Mouse (Mus musculus) limb, embryonic 15.5 days (tissue): ENCODE data around the gene Cbfa2t2. TPM values are rescaled to one million over a fixed set of nuclear protein-coding genes. Genes with fewer than 3 reads are reported as not detected.

Source experiments
- ATAC-seq: fragments of 200-750 bp; cut with Nextera tagmentation; 2 replicates; pipeline ENCODE4 v1.8.0; 2017; ENCODE audit warnings: low read depth, moderate TSS enrichment; ENCODE audit not compliant: insufficient number of reproducible peaks, low FRiP score, low TSS enrichment
- H3K27ac ChIP-seq: fragments of 300-500 bp; sonication (generic); 2 replicates; pipeline ENCODE4 v1.5.1; 2015; ENCODE audit warnings: moderate library complexity, mild to moderate bottlenecking, inconsistent platforms
- H3K27me3 ChIP-seq: fragments of 300-500 bp; sonication (generic); 2 replicates; pipeline ENCODE4 v1.6.1; 2015; ENCODE audit warnings: inconsistent platforms
- H3K36me3 ChIP-seq: fragments of 300-500 bp; sonication (generic); 2 replicates; pipeline ENCODE4 v1.6.1; 2015; ENCODE audit warnings: inconsistent platforms
- H3K4me1 ChIP-seq: fragments of 300-500 bp; sonication (generic); 2 replicates; pipeline ENCODE4 v1.6.1; 2015; ENCODE audit warnings: inconsistent platforms
- H3K4me2 ChIP-seq: fragments of 300-500 bp; sonication (generic); 2 replicates; pipeline ENCODE4 v1.6.1; 2015; ENCODE audit warnings: mild to moderate bottlenecking, inconsistent platforms
- H3K4me3 ChIP-seq: fragments of 300-500 bp; sonication (generic); 2 replicates; pipeline ENCODE4 v1.5.1; 2015; ENCODE audit warnings: mild to moderate bottlenecking, inconsistent platforms
- H3K9ac ChIP-seq: fragments of 300-500 bp; sonication (generic); 2 replicates; pipeline ENCODE4 v1.6.1; 2015; ENCODE audit warnings: inconsistent platforms
- H3K9me3 ChIP-seq: fragments of 300-500 bp; sonication (generic); 2 replicates; pipeline ENCODE4 v1.6.1; 2016; ENCODE audit warnings: inconsistent platforms
- WGBS: fragments of 180-500 bp; shearing (Covaris S2); methylation state at CpG from one replicate; pipeline ENCODE4 v1.1.7; 2015; 5-methylcytosine and 5-hydroxymethylcytosine counted together
- polyA plus RNA-seq: library from polyadenylated mRNA; unstranded; fragments of >200 nt; fragmentation: Nextera tagmentation; extraction: Ambion mirVana; gene quantifications from 2 replicates; pipeline ENCODE4 v1.2.1, GENCODE M21; 2015

Cbfa2t2 gene
- polyA plus RNA-seq, 1 experiment from 2014 or later, result 41.3 TPM

GRCm38 (mm10) chr2:154517424-154517823 lies 81.1 kb downstream of the Cbfa2t2 start:
- 91% methylated on average over 5 of the region's 5 CpGs for WGBS
- H3K27me3 ChIP-seq, result no peaks in the 10 kb centered on the region
- no peak overlapping the region for H3K4me2 ChIP-seq
- no peak overlapping the region for H3K9ac ChIP-seq
- H3K4me3 ChIP-seq, result no peak overlapping the region
- no peak for ATAC-seq
- H3K4me1 ChIP-seq, result no peaks in the 10 kb centered on the region
- peaks cover 48% of the 10 kb centered on the region for H3K36me3 ChIP-seq
- H3K27ac ChIP-seq, result no peak overlapping the region
- no peaks in the 10 kb centered on the region for H3K9me3 ChIP-seq

GRCm38 (mm10) chr2:154521449-154521848 lies 85.2 kb downstream of the Cbfa2t2 start:
- Histone ChIP-seq H3K9ac (no peak overlapping the region), H3K4me2 (no peak overlapping the region), H3K36me3 (peaks cover 61% of the 10 kb centered on the region), H3K4me3 (no peak overlapping the region), H3K4me1 (no peaks in the 10 kb centered on the region), H3K9me3 (no peaks in the 10 kb centered on the region), H3K27ac (no peak overlapping the region), H3K27me3 (no peaks in the 10 kb centered on the region)
- no peak for ATAC-seq

GRCm38 (mm10) chr2:154522334-154522733 lies 86.1 kb downstream of the Cbfa2t2 start:
- Histone ChIP-seq H3K9me3 (no peaks in the 10 kb centered on the region), H3K27ac (no peak overlapping the region), H3K36me3 (peaks cover 57% of the 10 kb centered on the region), H3K27me3 (no peaks in the 10 kb centered on the region), H3K9ac (no peak overlapping the region), H3K4me3 (no peak overlapping the region), H3K4me1 (no peaks in the 10 kb centered on the region), H3K4me2 (no peak overlapping the region)
- 91% methylated on average over 5 of the region's 5 CpGs for WGBS
- ATAC-seq, result no peak

- peaks cover 61% of the 10 kb centered on the region for H3K36me3 ChIP-seq
- H3K9me3 ChIP-seq, result no peaks in the 10 kb centered on the region
- no peak overlapping the region for H3K27ac ChIP-seq
- no peak overlapping the region for H3K4me3 ChIP-seq
- WGBS, result 92% methylated on average over 2 of the region's 2 CpGs
- no peaks in the 10 kb centered on the region for H3K27me3 ChIP-seq
- no peak overlapping the region for H3K9ac ChIP-seq
- no peaks in the 10 kb centered on the region for H3K4me1 ChIP-seq
- no peak overlapping the region for H3K4me2 ChIP-seq
- no peak for ATAC-seq
Observed at GRCm38 (mm10) chr2:154525285-154525684, 89.0 kb downstream of the Cbfa2t2 start.

- Histone ChIP-seq H3K4me3 (no peak overlapping the region), H3K27ac (no peak overlapping the region), H3K4me1 (no peaks in the 10 kb centered on the region), H3K27me3 (no peaks in the 10 kb centered on the region), H3K36me3 (peaks cover 65% of the 10 kb centered on the region), H3K9me3 (no peaks in the 10 kb centered on the region), H3K9ac (no peak overlapping the region), H3K4me2 (no peak overlapping the region)
- 59% methylated on average over 3 of the region's 3 CpGs for WGBS
- ATAC-seq, result no peak
Observed at GRCm38 (mm10) chr2:154526531-154526930, 90.2 kb downstream of the Cbfa2t2 start.

- Histone ChIP-seq H3K27ac (no peak overlapping the region), H3K4me1 (no peaks in the 10 kb centered on the region), H3K27me3 (no peaks in the 10 kb centered on the region), H3K9ac (no peak overlapping the region), H3K36me3 (peaks cover 74% of the 10 kb centered on the region), H3K4me3 (no peak overlapping the region), H3K9me3 (no peaks in the 10 kb centered on the region), H3K4me2 (no peak overlapping the region)
- no peak for ATAC-seq
- 76% methylated on average over 3 of the region's 3 CpGs for WGBS
Observed at GRCm38 (mm10) chr2:154532888-154533287, 96.6 kb downstream of the Cbfa2t2 start.

GRCm38 (mm10) chr2:154534704-154535270 lies 98.5 kb downstream of the Cbfa2t2 start:
- H3K4me1 ChIP-seq, result no peaks in the 10 kb centered on the region
- 93% methylated on average over 12 of the region's 12 CpGs for WGBS
- peaks cover 61% of the 10 kb centered on the region for H3K36me3 ChIP-seq
- H3K4me3 ChIP-seq, result no peak overlapping the region
- no peaks in the 10 kb centered on the region for H3K27me3 ChIP-seq
- H3K9me3 ChIP-seq, result no peaks in the 10 kb centered on the region
- H3K27ac ChIP-seq, result no peak overlapping the region
- no peak overlapping the region for H3K4me2 ChIP-seq
- H3K9ac ChIP-seq, result no peak overlapping the region
- no peak for ATAC-seq

- Histone ChIP-seq H3K9ac (no peak overlapping the region), H3K27me3 (no peaks in the 10 kb centered on the region), H3K4me1 (no peaks in the 10 kb centered on the region; the same call in 1 of the 2 replicates), H3K9me3 (no peaks in the 10 kb centered on the region), H3K36me3 (peaks cover 31% of the 10 kb centered on the region), H3K4me3 (no peak overlapping the region), H3K27ac (0 out of 2 replicates have a peak overlapping the region, but pooled peaks have one; percentile 48), H3K4me2 (no peak overlapping the region)
- no peak for ATAC-seq
- WGBS, result 49% methylated on average over 2 of the region's 2 CpGs
Observed at GRCm38 (mm10) chr2:154538310-154538709, 102.0 kb downstream of the Cbfa2t2 start.

- H3K4me2 ChIP-seq, result no peak overlapping the region
- H3K4me1 ChIP-seq, result peaks cover 4% of the 10 kb centered on the region; the same call in 1 of the 2 replicates
- no peaks in the 10 kb centered on the region for H3K27me3 ChIP-seq
- H3K27ac ChIP-seq, result 0 out of 2 replicates have a peak overlapping the region, but pooled peaks have one; percentile 48
- H3K4me3 ChIP-seq, result no peak overlapping the region
- ATAC-seq, result no peak
- 68% methylated on average over 3 of the region's 3 CpGs for WGBS
- H3K9ac ChIP-seq, result no peak overlapping the region
- no peaks in the 10 kb centered on the region for H3K9me3 ChIP-seq
- peaks cover 29% of the 10 kb centered on the region for H3K36me3 ChIP-seq
Observed at GRCm38 (mm10) chr2:154538710-154539109, 102.4 kb downstream of the Cbfa2t2 start.

- ATAC-seq, result no peak
- peaks cover 7% of the 10 kb centered on the region; the same call in 1 of the 2 replicates for H3K4me1 ChIP-seq
- peaks cover 22% of the 10 kb centered on the region for H3K36me3 ChIP-seq
- no peak overlapping the region for H3K4me2 ChIP-seq
- 73% methylated on average over 3 of the region's 3 CpGs for WGBS
- H3K27me3 ChIP-seq, result no peaks in the 10 kb centered on the region
- no peaks in the 10 kb centered on the region for H3K9me3 ChIP-seq
- H3K27ac ChIP-seq, result no peak overlapping the region
- H3K4me3 ChIP-seq, result no peak overlapping the region
- H3K9ac ChIP-seq, result no peak overlapping the region
Observed at GRCm38 (mm10) chr2:154539720-154540119, 103.4 kb downstream of the Cbfa2t2 start.

- Histone ChIP-seq H3K27me3 (no peaks in the 10 kb centered on the region), H3K4me2 (no peak overlapping the region), H3K27ac (no peak overlapping the region), H3K9me3 (no peaks in the 10 kb centered on the region), H3K4me3 (no peak overlapping the region), H3K4me1 (peaks cover 7% of the 10 kb centered on the region; the same call in 1 of the 2 replicates), H3K36me3 (peaks cover 4% of the 10 kb centered on the region; the same call in 1 of the 2 replicates), H3K9ac (no peak overlapping the region)
- no peak for ATAC-seq
- WGBS, result 80% methylated on average over 2 of the region's 2 CpGs
Observed at GRCm38 (mm10) chr2:154541630-154542029, 105.3 kb downstream of the Cbfa2t2 start.

GRCm38 (mm10) chr2:154543567-154544347 lies 107.5 kb downstream of the Cbfa2t2 start:
- no peak for ATAC-seq
- Histone ChIP-seq H3K9me3 (no peaks in the 10 kb centered on the region), H3K4me1 (peaks cover 9% of the 10 kb centered on the region; the same call in 1 of the 2 replicates), H3K27me3 (no peaks in the 10 kb centered on the region), H3K4me2 (no peak overlapping the region), H3K27ac (peak overlapping the region; percentile 3; the same call in 1 of the 2 replicates), H3K36me3 (no peaks in the 10 kb centered on the region), H3K4me3 (no peak overlapping the region), H3K9ac (no peak overlapping the region)
- WGBS, result 91% methylated on average over 9 of the region's 9 CpGs
